Comparison of ENCODE assay signal across 7 mouse cellular contexts in genomic region chr19:57611291-57612178, GRCm38 (mm10). TPM values are rescaled to one million over a fixed set of nuclear protein-coding genes. Genes with fewer than 3 reads are reported as not detected.
DNase-seq lines count a peak whose midpoint lies in the region; ATAC-seq and TF ChIP-seq lines count a peak whose summit lies in the region.

No protein-coding gene starts in this region.

- ATAC-seq in megakaryocyte-erythroid progenitor cell, adult 5-6 weeks (replicated peaks; ENCODE audit: low FRiP score, low TSS enrichment, poor library complexity, severe bottlenecking): peak; percentile 9; the same call in 1 of the 2 replicates

- peak overlapping the region; percentile 98 for H3K4me3 ChIP-seq in gastrocnemius, adult 2 months

- peak overlapping the region; percentile 99 for H3K27ac ChIP-seq in gastrocnemius, adult 2 months

- peak; percentile 43 for TF ChIP-seq CTCF in gastrocnemius, adult 2 months (IDR thresholded peaks at IDR 0.05)

- DNase-seq in WW6 (ENCODE audit: low read depth, low spot score): peak; percentile 16
- DNase-seq in cerebellum, adult 9-11 months: peak; percentile 28
- peak; percentile 72 for DNase-seq in gastrocnemius, adult 2 months
- DNase-seq in induced T-regulatory cell, adult 2 months (ENCODE audit: low read depth): peak; percentile 58
- peak; percentile 42 to 45 for DNase-seq in left cerebral cortex, postnatal 36 days (ENCODE audit: low spot score in 2 of 2)
- peak; percentile 49 for DNase-seq in right cerebral cortex, postnatal 4 days

- intact Hi-C loops in gastrocnemius, adult 2 months (cut with DNase I): no loop called here
- intact Hi-C loops in left cerebral cortex, postnatal 36 days (cut with DNase I): loop anchor here (5.0 kb wide), 2 partner anchors 64 to 124 kb away; no protein-coding TSS in a partner anchor

RNA-seq across cellular contexts. Expression of gene Atrnl1, which starts 0.7 kb away (rescaled TPM):
- total RNA-seq in gastrocnemius, adult 2 months (2021): 1 to 10 TPM; 7.1 to 8.0 TPM
- total RNA-seq in left cerebral cortex, postnatal 36 days (2021): 100 to 1,000 TPM; 102 to 104 TPM
- total RNA-seq in megakaryocyte-erythroid progenitor cell, adult 5-6 weeks (2014; fragmentation: Nextera tagmentation): 1.7 and 3.5 TPM in 2 replicates
- 1.4 and 2.4 TPM in 2 replicates for total RNA-seq in megakaryocyte-erythroid progenitor cell, adult 5-6 weeks (2017)

Comparison
In these comparisons a context has a peak if more than half of its experiments do, and no peak if none do; other contexts are left out.
1. Peak in every context shown above with its lines: DNase-seq, ATAC-seq, H3K4me3 ChIP-seq and H3K27ac ChIP-seq.
2. DNase-seq: peak in every context shown above with its lines; median percentile 72 in gastrocnemius, adult 2 months; 58 in induced T-regulatory cell, adult 2 months; 49 in right cerebral cortex, postnatal 4 days; 44 in left cerebral cortex, postnatal 36 days; 28 in cerebellum, adult 9-11 months; 16 in WW6.
3. RNA of gene Atrnl1, which starts 0.7 kb away (total RNA-seq): 102 to 104 TPM in left cerebral cortex, postnatal 36 days; 7.1 to 8.0 TPM in gastrocnemius, adult 2 months and 1.4 to 3.5 TPM in megakaryocyte-erythroid progenitor cell, adult 5-6 weeks; every median in the first group is over 10 times any median in the second.